Mouse (Mus musculus) heart, postnatal 10 days (tissue): ENCODE measurements around the gene Mrpl21. TPM values are rescaled to one million over a fixed set of nuclear protein-coding genes. Genes with fewer than 3 reads are reported as not detected.

Experiments used
- DNase-seq, 2 experiments: peaks; one replicate each; pipeline ENCODE4 v3.0.0; 2021
- intact Hi-C: fragments of 180-260 bp; cut with DNase I; formaldehyde crosslinking; loops from one replicate; pipeline ENCODE4 v1.15.1; 2025
- microRNA-seq, 2 experiments: library from miRNA; unstranded; fragments of <30 nt; microRNA quantifications; one replicate each; pipeline ENCODE4 v1.2.0; 2022
- total RNA-seq, 2 experiments: library from RNA; stranded (reverse); gene quantifications; 2 replicates each; pipeline ENCODE4 v1.2.3; 2021

Mrpl21 gene
- total RNA-seq, 2 experiments from 2014 or later: 79.0 to 79.6 TPM

GRCm38 (mm10) chr19:3334550-3334949, 51.8 kb downstream of the Mrpl21 start:
- intact Hi-C loops: no loop called here
- no peak for DNase-seq

DNA sequence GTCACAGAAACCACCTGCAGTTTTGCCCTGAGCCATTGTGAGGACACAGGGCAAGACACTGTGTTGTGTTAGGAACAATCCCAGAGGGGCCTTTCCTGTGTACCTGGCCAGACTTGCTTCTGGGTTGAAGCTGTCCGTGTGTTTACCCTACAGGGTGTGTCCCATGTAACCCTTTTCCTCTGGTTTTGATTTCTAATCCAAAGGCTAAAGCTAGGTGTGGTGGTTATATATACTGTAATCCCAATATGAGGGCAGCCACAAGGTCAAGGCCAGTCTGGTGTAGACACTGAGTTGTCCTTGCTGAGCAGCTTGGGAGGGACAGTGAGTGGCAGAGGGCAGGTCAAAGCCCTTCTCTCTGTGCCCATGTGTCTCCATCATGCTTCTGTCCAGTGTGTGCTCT, 53.2 kb downstream of the Mrpl21 start:
- intact Hi-C loops: no loop called here
- DNase-seq: no peak

- intact Hi-C loops: no loop called here
- DNase-seq: peak; percentile 59
Measured at GRCm38 (mm10) chr19:3336485-3337255, 54.0 kb downstream of the Mrpl21 start.

- intact Hi-C loops: no loop called here
- DNase-seq: no peak
Measured at GRCm38 (mm10) chr19:3339187-3339586, 56.5 kb downstream of the Mrpl21 start.

DNA sequence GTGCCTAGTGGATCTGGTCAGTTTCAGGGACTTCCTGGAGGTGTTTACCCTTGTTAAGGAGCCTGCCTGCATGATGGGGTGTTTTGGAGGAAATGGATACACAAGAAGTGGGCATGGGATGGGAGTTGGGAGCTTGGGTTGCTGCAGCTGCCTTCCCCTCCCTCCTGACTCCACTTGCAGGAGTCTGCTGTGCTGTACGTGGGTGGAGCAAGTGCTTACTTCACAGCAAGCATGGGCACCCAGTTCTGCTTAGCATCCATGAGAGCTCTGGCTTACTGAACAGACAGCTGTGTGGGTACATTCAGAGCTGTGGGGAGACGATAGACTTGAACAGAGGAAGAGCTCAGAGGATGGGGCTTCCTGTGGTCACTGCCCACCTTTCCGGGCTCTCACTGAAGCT, 58.3 kb downstream of the Mrpl21 start:
- intact Hi-C loops: no loop called here
- no peak for DNase-seq

Small RNA genes lying within 50 kb of the gene (microRNA-seq; reads per million reads assigned to microRNA genes)
- gene Mir6984: 0 to 0.71 reads per million in 2 experiments

Other genes with a start within 250 kb of the Mrpl21 start
- 1 to 10 TPM; 3.8 to 3.9 TPM for gene Ighmbp2, start 116 bp downstream of the Mrpl21 start, total RNA-seq
- gene Cpt1a, start 39.4 kb downstream of the Mrpl21 start, total RNA-seq: 100 to 1,000 TPM; 126 to 144 TPM
- 1 to 10 TPM; 3.1 to 4.3 TPM for gene Tesmin, start 106.0 kb downstream of the Mrpl21 start, total RNA-seq
- gene Gal, start 131.6 kb downstream of the Mrpl21 start, total RNA-seq: not detected